Mouse (Mus musculus): ENCODE results near the gene Spc24. TPM values are rescaled to one million over a fixed set of nuclear protein-coding genes. Genes with fewer than 3 reads are reported as not detected.
"Not testable (repeated sequence)": the region's sequence is repeated elsewhere in the genome, so short reads cannot be mapped to it uniquely, and the experiment has no call there.

Gene Spc24
- polyA plus RNA-seq, 3 experiments from 2014 or later, result 5.5 to 54.9 (median 8.6) TPM

- ATAC-seq, result no peak
Measured at GRCm38 (mm10) chr9:21784517-21785307, 24.6 kb upstream of the Spc24 start.

GRCm38 (mm10) chr9:21781657-21782468 is 21.8 kb upstream of the Spc24 start:
- ATAC-seq, result no peak

- no peak for ATAC-seq
Measured at GRCm38 (mm10) chr9:21777726-21778125, 17.6 kb upstream of the Spc24 start.

GRCm38 (mm10) chr9:21774353-21774752 is 14.2 kb upstream of the Spc24 start:
- no peak for ATAC-seq

- ATAC-seq, result not testable (repeated sequence)
Measured at GRCm38 (mm10) chr9:21773396-21773795, 13.3 kb upstream of the Spc24 start.

- no peak for ATAC-seq
Measured at GRCm38 (mm10) chr9:21769558-21770183, 9.6 kb upstream of the Spc24 start.

GRCm38 (mm10) chr9:21768511-21769411 is 8.7 kb upstream of the Spc24 start:
- ATAC-seq, result no peak

- ATAC-seq, result no peak
Measured at GRCm38 (mm10) chr9:21767896-21768295, 7.8 kb upstream of the Spc24 start.

- no peak for ATAC-seq
Measured at GRCm38 (mm10) chr9:21764084-21764999, 4.2 kb upstream of the Spc24 start.

- no peak for ATAC-seq
Measured at GRCm38 (mm10) chr9:21762135-21762534, 2.0 kb upstream of the Spc24 start.

- no peak for ATAC-seq
Measured at GRCm38 (mm10) chr9:21759718-21760117, 385 bp downstream of the Spc24 start.

GRCm38 (mm10) chr9:21758576-21759529 is 1.2 kb downstream of the Spc24 start:
- no peak for ATAC-seq

- ATAC-seq, result no peak
Measured at GRCm38 (mm10) chr9:21754516-21755321, 5.4 kb downstream of the Spc24 start.

GRCm38 (mm10) chr9:21754003-21754402 is 6.1 kb downstream of the Spc24 start:
- ATAC-seq, result no peak

GRCm38 (mm10) chr9:21752252-21752792 is 7.8 kb downstream of the Spc24 start:
- ATAC-seq, result no peak

- no peak for ATAC-seq
Measured at GRCm38 (mm10) chr9:21751347-21751746, 8.8 kb downstream of the Spc24 start.

GRCm38 (mm10) chr9:21750370-21750769 is 9.7 kb downstream of the Spc24 start:
- ATAC-seq, result no peak

- no peak for ATAC-seq
Measured at GRCm38 (mm10) chr9:21749382-21750118, 10.6 kb downstream of the Spc24 start.

Data from inflammation-experienced regulatory T-cells, adult 6 months (primary cell).